Mouse (Mus musculus) adrenal gland, adult 18-20 months (tissue): ENCODE measurements around the gene Atg2a. TPM values are rescaled to one million over a fixed set of nuclear protein-coding genes. Genes with fewer than 3 reads are reported as not detected.

Experiments used
- DNase-seq, 2 experiments: peaks; one replicate each; pipeline ENCODE4 v3.0.0; 2021 to 2022; ENCODE audit warnings: low spot score in 2 of 2
- long read RNA-seq, 2 experiments: library from polyadenylated mRNA; stranded (forward); transcript quantifications; one replicate each; pipeline ENCODE4 v2.0.0; 2021
- total RNA-seq, 2 experiments: library from RNA; stranded (reverse); gene quantifications; 1 replicate in 1 of 2; 2 replicates in 1 of 2; pipeline ENCODE4 v1.2.3; 2021

Gene Atg2a
- total RNA-seq, result 10 to 100 TPM; 26.4 to 37.1 TPM
- long read RNA-seq, experiment 1, full-length matches to known transcripts, result 1 of 10 reads
- long read RNA-seq, experiment 1, partial matches to known transcripts, result 5 of 10 reads
- long read RNA-seq, experiment 1, other reads (novel, unspliced or antisense), result 4 of 10 reads
- long read RNA-seq, experiment 2, partial matches to known transcripts, result 24 of 26 reads
- long read RNA-seq, experiment 2, other reads (novel, unspliced or antisense), result 2 of 26 reads

DNA sequence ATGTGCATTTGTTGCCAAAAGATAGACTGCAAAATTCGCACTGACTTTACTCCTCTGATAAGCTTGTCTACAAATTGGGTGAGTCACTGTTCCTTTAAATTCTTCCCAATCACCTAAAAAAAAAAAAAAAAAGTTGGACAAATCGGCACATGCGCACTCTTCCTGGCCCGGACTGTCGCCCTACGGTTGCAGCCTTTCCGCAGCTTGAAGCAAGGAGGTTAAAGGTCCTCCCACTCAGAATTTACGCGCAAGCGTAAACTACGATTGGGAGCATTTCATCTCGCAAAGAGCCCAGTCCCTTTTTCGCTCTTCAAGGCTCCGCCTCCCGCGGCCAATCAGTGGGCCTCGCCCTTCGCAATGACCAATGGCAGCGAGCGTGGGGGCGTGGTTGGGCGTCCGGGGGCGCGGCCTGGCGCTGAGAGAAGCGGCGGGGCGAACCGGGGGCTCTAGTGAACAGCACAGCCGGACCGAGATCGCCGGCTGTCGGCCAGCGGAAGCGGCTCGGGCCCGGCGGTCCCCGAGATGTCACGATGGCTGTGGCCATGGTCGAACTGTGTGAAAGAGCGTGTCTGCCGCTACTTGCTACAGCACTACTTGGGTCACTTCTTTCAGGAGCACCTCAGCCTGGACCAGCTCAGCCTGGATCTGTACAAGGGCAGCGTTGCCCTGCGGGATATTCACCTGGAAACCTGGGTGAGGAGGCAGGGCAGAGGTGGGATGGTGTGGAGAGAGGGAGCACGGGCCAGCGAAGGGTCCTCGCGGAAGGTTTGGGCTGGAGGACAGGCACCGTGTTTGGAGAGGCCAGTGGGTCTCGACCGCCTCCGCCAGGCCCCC, at the start of gene Atg2a:
TSS of gene Atg2a (plus strand) at position 395 of the 834 bp plus-strand sequence.
- peak; percentile 95 to 96 for DNase-seq

DNA sequence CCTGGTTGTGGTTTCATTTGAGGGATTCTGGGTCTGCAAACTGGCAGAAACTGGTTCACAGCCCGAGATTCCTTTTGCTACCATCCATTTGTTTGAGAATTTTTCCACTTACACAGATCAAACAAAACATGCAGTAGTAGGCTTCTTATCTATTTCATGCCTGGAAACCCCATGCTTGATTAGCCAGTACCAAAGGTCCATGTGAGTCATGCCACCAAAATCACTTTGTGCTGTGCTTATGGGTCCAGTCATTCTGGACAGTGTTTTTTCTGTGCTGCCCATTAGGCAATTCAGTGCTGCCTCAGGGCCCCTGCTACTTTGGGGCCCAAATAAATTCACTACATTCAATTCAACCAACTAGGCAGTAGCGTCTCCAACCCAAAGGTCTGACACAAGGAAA, 37.2 kb upstream of the Atg2a start:
- no peak for DNase-seq

DNA sequence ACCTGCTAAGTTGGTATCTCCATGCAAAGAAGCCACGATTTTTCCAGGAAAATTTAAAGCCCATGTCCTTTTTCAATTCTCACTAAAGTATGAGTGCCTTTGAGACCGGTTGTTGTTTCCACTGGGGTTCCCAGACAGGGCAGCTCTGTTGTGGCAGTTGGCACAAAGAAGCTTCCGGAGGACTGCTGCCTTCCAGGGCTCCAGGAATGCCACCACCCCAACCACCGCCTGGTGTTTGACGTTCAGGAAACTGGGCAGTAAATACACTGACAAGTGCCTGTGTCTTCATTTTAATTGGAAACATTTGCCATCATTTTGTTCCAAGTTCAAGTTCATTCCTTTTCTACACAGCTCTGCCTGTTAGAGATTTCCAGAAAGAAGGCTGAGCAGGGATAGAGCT, 34.8 kb upstream of the Atg2a start:
- no peak for DNase-seq

DNA sequence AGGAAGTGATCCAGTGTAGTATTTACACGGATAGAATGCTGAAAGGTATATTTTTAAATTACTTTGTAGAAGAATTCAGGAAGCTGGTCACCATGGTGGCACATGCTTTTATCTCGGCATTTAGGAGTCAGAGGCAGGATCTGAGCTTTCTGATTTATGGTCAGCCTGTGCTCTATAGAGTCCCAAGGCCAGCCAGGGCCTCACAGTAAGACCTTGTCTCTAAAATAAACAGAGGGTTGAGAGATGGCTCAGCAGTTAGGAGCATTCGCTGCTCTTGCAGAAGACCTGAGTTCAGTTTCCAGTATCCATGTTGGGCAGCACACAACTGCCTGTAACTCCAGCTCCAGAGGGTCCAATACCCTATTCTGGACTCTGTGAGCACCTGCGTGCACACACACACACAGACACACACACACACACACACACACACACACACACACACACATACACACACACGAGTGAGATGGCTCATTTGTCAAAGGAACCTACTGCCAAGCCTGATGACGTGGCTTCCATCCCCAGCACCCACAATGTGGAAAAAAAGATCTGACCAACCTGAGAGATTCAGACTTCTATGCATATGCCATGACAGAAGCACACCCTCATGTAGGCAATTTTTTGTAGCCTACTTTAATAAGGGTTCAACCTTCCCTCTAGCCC, 25.3 kb upstream of the Atg2a start:
- DNase-seq, result no peak

DNA sequence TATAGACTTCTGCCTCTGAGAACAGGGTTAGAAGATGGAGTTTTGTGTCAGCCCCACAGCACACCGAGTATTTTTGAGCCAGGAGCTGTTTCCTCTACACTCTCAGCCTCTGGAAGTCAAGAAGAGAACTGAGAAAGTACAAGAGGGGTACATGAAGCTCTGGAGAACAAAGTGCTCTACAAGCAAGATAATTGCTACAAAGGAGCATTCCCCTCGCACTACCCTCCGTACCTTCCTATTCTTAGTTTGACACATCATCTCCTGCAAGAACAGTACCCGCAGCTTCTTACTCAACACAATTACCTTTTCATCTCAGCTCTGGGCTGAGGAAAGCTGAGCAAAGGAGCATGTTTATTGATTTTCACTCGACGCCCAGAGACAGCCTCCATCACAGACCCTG, 22.9 kb upstream of the Atg2a start:
- no peak for DNase-seq

DNA sequence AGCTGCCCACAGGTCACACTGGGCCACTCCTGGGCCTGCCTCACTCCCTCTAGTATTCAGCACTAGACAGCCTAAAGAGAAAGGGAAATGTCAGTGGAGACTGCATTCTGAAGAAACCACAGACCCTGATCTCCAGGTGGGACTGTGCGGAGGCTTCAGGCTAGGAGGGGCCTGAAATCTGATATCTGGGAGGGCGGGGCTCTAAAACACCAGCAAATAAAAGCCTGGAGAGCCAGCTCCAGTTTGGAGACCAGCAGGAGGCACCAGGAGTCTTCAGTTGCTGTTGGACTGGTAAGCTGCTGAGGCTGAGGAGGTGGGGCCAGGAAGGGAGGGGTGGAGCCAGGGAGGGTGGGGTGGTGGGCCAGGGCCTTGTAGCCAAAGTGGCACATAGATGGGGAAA, 15.3 kb upstream of the Atg2a start, which contains the start of gene Gpha2:
TSS of gene Gpha2 (plus strand) at position 246 of the 400 bp plus-strand sequence.
- no peak for DNase-seq

DNA sequence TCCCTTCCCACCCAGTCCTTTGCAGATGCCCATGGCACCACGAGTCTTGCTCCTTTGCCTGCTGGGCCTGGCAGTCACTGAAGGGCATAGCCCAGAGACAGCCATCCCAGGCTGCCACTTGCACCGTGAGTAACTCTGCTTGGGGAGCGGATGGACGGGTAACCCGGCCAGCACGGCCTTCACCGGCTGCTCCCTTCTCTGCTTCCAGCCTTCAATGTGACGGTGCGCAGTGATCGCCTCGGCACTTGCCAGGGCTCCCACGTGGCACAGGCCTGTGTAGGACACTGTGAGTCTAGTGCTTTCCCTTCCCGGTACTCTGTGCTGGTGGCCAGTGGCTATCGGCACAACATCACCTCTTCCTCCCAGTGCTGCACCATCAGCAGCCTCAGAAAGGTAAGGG, 14.7 kb upstream of the Atg2a start:
- DNase-seq, result no peak

DNA sequence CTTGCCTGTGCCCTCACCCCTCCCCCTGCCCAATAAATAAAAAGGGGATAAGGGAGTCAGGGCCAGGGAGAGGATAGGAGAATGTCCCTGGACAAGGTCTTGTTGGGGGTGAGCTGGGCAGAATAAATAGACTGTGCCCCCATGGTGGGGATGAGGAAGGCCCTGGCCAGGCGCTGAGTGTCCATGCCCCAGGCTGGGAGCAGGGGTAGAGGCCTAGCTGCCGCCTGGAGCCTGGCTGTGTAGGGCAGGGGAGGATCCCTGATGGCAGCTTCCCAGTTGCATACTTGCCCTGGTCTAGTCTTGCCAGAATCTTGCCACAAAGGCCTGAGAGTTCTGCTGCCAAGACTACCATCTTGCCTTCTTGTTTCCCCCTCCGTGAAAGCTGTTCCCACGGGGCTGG, 13.6 kb upstream of the Atg2a start:
- DNase-seq, result no peak

DNA sequence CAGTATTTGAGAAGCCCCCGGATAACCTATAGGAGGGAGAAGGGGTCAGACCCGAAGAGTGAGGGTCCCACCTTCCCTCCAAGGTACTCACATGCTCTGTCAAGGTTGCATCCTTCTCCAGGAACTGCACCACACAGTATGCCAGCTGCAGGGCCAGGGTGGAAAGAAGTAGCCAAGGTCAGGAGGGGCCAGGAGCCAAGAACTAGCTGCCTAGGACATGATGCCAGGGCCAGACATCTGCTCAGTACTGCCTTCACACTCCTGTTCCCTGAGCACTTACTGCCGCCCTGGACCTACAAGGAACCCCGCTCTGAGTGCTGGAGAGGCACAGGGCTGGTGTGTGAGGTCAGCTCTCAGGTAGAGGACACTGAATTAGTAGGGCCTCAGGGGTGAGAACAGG, 11.1 kb upstream of the Atg2a start:
- peak in 1 of 2 experiments; percentile 54 for DNase-seq

DNA sequence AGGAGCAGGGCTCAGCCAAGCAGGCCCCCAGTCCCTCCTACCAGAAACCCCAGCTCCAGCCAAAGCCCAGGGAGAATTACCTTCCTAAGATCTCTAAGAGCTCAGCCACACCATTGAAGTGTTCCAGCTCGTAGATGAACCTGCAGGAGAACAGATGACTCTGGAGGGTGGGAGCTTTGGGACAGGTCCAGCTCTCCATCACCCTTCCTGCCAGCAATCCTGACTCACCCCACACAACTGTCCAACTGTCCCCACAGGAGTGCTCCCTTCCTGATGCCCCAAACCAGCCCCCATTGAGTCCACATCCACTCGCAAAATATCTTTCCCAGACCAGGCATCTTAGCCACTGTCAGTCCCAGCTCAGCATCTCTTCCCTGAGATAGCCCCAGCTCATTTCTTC, 10.4 kb upstream of the Atg2a start:
- no peak for DNase-seq

DNA sequence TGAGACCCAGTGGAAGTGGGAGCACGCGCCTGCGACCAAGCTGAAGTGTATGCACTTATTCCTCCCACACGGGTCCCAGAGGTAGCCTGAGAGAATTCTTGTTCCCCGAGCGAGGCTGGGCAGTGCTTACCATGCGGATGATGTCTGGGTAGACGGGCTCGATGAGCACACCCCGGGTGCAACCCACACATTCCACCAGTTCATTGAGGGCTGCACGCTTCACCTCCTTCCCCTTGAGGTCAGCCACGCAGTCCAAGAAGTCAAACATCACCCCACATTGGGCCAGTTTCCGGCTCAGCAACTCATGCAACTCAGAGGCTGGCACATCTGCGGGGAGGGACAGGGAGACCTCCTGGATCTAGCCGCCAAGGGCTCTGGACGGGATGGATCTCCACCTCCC, 7.8 kb upstream of the Atg2a start:
- no peak for DNase-seq

DNA sequence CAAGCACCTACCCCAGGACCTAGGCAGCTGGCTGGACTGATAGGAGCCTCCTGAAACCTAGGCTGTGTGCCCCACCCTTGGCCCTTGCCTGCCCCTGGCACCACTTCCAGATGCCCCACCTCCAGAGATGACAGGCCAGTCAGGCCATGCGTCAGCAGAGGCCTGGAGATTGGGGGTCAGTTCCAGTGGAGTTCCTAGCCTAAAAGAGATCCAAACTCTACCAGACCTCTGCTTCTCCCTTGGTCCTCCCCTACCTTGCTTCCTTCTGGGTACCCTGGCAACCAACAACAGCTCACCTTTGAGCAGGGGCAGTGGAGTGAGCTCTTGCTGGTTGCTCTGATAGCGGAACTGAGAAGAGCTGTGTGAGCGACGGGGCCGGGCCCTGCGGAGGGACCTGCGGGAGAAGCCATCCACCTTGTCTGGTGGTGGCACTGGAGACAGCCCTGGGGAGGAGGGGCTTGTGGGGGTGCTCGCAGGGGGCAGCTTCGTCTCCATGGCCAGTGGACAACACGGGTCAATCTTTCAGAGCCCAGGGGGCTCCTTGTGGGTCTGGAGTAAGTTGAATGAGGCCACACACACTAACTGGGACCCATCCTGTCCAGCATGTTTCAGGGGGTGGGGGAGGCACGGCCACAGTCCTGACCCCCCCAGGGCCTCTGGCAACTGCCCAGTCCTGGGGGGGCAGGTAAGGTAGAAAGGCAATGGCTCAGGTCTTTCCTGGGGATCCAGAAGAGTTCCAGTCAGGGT, 7.0 kb upstream of the Atg2a start:
- DNase-seq, result peak in 1 of 2 experiments; percentile 39

DNA sequence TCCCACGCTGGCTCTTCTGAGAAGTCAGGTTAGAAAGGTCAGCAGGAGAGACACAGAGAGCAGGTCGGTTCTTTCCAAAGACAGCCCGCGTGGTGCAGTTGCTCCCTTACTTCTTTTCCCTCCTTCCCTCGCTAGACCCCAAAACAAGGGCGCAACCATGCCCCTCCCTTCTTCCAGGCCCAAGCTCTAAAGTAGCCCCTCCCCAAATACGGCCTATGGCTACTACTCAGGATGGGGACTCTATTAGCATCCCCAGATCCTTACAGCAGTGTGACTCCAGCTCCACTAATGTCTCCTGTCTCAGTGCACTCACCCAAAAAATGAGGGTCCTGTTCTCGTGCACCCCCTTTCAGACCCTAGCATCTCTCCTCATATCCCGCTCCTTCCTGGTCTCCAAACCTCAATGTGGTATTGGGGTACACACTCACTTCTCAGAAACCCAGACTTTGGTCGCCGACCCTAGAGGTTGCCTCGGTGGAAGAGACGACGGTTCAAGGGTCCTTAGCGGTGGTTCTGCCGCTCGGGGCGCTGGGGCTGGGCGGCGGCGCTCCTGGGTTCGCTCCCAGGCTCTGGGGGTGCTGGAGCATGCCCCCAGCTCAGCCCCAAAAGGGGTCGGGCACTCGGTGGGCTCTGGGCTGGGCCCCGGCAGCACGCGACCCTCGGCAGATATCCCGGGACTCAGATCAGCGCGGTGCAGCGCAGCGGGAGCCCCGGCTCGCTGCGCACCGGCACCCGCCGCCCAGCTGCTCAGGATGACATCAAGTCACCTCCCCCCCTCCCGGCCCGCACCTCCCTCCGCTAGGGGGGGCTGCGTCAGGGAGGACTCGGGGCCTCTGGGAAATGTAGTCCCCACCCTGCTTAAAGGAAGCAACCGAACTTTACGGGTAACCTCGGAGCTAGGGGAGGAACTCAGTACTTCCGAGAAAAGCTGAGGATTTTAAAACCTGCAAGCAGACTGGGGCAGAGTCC, 6.1 kb upstream of the Atg2a start, which contains the start of gene Ppp2r5b:
TSS of gene Ppp2r5b (minus strand) at position 789 of the 969 bp plus-strand sequence.
- peak; percentile 93 to 94 for DNase-seq

DNA sequence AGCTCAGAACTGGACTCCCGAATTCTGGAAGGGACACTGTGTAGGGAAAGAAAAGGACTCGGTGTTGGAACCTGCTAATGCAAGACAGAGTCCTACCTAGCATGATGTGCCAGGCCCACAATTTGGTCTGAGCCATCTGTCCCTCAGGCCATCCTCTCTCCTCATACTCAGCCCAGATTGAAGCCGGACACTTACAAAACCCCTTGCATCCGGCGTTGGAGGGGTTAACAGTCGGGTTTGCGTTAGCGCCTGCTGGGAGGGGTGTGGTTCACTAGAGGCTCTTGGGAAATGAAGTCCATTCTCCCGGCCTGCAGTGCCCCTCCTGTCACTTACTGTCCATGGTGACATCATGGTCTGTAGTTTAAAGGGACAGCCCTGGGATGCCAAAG, 5.4 kb upstream of the Atg2a start:
- DNase-seq, result peak; percentile 80 to 81

DNA sequence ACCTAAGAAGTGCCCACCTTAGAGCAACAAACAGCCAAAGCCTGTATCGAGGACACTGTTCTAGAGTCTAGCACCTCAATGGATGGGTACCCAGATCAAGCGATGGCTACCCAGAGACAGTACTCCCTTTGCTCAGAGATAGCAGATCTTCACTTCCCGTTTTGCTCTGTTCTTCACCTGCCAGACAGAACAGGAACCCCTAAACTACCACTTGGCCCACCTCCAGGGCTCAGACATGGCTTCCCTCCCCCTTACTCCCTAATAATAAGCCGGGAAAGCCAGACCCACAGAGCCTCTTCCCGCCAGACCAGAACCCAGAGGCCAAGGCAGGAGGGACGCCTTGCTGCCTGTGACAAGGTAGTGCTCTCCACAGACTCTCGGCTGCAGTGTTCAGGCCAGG, 4.6 kb upstream of the Atg2a start:
- DNase-seq, result no peak

DNA sequence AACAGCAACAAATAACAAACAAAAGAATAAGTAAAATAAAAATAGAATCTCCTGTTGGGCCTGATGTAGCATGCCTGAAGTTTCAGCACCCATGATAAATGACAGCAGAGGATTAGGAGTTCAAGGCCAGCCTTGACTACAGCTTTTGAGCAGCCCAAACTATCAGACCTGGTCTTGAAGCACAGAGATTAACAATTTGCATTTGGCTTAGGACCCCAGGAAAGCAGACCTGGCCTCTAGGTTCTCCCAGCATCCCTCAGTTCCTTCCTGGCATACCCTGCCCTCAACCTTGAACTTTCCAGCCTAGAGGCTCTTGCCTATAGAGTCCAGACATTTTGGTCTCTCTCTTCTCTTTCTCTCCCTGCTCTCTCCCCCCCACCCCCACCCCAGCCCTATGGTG, 2.7 kb upstream of the Atg2a start:
- DNase-seq, result no peak

DNA sequence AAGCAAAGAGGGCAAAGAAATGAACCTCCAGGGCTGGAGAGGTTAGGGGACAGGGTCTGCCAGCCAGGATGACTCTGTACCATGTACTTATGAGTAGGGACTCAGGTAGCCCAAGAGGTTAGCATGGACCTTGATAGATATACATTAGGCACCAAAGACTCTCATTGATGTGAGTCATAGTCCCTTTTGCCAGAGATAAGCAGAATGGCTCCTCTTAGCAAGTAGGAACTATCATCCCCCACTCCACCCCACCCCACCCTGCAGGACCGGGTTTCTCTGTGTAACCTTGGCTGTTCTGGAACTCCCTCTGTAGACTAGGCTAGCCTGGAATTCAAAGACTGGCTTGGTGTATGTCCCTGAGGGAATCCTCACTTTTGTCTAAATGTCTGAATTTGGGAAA, 1.3 kb upstream of the Atg2a start:
- DNase-seq, result no peak

DNA sequence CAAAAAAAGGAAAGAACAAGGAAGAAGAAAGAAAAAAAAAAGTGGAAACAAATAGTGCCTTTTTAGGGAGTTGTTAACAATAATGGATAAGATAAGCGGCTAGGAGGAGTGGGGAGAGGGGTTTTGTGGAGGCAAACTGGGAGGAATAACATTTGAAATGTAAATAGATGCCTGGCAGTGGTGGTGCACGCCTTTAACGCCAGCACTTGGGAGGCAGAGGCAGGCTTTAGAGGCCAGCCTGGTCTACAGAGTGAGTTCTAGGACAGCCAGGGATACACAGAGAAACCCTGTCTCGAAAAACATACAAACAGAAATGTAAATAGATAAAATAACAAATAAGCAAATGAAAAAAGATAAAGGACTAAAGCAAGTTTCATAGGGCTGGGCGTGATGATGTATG, 743 bp upstream of the Atg2a start:
- no peak for DNase-seq

DNA sequence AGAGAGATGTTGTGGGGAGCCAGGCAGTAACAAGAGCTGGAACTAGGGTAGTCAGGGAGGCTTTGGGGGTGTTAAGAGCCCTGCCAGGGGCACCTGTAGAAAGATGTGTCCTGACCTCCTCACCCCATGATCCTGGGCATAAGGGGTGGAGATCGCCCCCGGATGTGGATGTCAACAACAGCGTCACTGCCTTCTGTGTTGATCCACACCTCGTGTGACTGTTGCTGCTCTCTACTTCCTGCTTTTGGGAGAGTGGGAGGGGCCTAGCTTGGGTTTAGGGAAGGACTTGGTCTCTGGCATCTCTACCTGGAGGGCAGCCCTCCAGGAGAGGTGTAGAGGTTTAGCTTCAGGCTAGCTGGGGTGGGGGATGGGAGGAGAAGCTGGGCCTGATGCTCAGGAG, 813 bp downstream of the Atg2a start:
- DNase-seq, result no peak

DNA sequence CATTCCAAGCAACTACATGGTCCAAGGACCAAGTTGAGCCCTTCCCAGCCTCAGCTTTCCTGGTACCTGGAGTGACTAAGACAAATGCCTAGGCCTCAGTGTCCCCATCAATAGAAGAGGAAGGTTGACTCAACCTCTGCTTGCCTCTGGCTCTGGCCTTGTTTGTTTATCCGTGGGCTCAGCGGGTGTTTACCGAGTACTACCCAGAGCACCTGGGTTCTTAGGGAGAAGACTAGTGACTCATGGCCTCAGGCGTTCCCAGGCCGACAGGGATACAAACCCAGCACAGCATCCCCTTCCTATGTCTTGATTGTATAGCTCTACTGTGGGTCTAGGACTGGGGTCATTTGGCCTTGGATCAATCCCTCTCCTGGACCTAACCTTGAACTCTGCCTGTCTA, 1.8 kb downstream of the Atg2a start:
- no peak for DNase-seq
